Mouse (Mus musculus): ENCODE results near the gene Ankrd23. TPM values are rescaled to one million over a fixed set of nuclear protein-coding genes. Genes with fewer than 3 reads are reported as not detected.
"Not testable (repeated sequence)": the region's sequence is repeated elsewhere in the genome, so short reads cannot be mapped to it uniquely, and the experiment has no call there.

The Ankrd23 gene
- 16.3 and 19.5 TPM in 2 replicates for polyA plus RNA-seq (2015; fragmentation: Nextera tagmentation; extraction: Ambion mirVana)

DNA sequence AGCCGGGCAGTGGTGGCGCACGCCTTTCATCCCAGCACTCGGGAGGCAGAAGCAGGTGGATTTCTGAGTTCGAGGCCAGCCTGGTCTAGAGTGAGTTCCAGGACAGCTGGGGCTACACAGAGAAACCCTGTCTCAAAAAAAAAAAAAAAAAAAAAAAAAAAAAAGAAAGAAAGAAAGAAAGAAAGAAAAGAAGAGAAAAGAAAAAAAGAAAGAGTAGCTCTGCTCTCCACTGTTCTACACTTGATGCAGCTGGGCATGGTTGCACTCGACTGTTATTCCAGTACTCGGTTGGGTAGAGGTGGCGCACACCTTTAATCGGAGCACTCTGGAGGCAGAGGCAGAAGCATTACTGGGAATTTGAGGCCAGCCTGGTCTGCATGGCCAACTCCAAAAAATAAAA lies at the start of gene Ankrd23:
Ankrd23 (minus strand) TSS at position 101 of the 400 bp plus-strand sequence.
- 97% methylated on average over 9 of the region's 9 CpGs for WGBS
- H3K36me3 ChIP-seq, result peaks cover 42% of the 10 kb centered on the region
- not testable (repeated sequence) for H3K4me3 ChIP-seq; H3K27ac ChIP-seq; ATAC-seq (ENCODE audit: low FRiP score); H3K4me1 ChIP-seq (replicated peaks); H3K4me2 ChIP-seq; H3K9ac ChIP-seq; H3K9me3 ChIP-seq; H3K27me3 ChIP-seq

- no peak overlapping the region for H3K4me2 ChIP-seq
- 55% methylated on average over 4 of the region's 4 CpGs for WGBS
These were observed 49.6 kb upstream of the Ankrd23 start for GRCm38 (mm10) chr1:36586288-36586687.

GRCm38 (mm10) chr1:36583408-36584116 lies 46.9 kb upstream of the Ankrd23 start:
- WGBS, result 80% methylated on average over 8 of the region's 8 CpGs
- no peak for ATAC-seq (ENCODE audit: low FRiP score)
- H3K36me3 ChIP-seq, result no peaks in the 10 kb centered on the region

More at GRCm38 (mm10) chr1:36586288-36586687, 49.6 kb upstream of the Ankrd23 start:
- H3K4me1 ChIP-seq (replicated peaks), result peaks cover 31% of the 10 kb centered on the region
- ATAC-seq (ENCODE audit: low FRiP score), result no peak
- H3K9me3 ChIP-seq, result no peaks in the 10 kb centered on the region
- H3K4me3 ChIP-seq, result no peak overlapping the region
- no peak overlapping the region for H3K9ac ChIP-seq
- H3K27ac ChIP-seq, result no peak overlapping the region
- peaks cover 54% of the 10 kb centered on the region for H3K27me3 ChIP-seq
- H3K36me3 ChIP-seq, result no peaks in the 10 kb centered on the region

DNA sequence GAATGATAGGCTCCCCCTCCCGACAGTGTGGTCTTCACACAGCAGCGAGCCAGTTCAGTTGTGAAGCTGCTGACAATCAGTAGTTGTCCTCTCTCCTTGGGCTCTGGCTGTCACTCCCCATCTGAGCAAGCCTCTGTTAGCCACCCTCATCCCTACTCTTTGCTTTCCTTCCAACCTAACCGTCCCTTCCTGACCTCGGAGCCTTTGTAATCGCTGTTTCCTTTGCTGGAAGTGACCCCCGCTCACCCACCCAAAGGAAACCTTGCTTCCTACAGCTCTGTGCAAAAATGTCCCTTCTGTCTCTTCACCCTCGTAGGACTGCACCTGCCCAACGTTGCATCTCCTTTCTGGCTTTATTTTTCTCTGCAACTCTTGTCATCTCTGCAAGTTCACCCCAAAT lies 45.5 kb upstream of the Ankrd23 start:
- 71% methylated on average over 8 of the region's 8 CpGs for whole genome bisulfite sequencing
- H3K9me3 ChIP-seq, result no peaks in the 10 kb centered on the region
- no peaks in the 10 kb centered on the region for H3K36me3 ChIP-seq
- no peak overlapping the region for H3K9ac ChIP-seq
- H3K4me1 ChIP-seq (replicated peaks), result peaks cover 22% of the 10 kb centered on the region
- no peak overlapping the region for H3K27ac ChIP-seq
- no peak for ATAC-seq (ENCODE audit: low FRiP score)
- no peak overlapping the region for H3K4me2 ChIP-seq
- H3K4me3 ChIP-seq, result no peak overlapping the region
- H3K27me3 ChIP-seq, result peaks cover 55% of the 10 kb centered on the region

More at GRCm38 (mm10) chr1:36583408-36584116, 46.9 kb upstream of the Ankrd23 start:
- H3K27me3 ChIP-seq, result peaks cover 45% of the 10 kb centered on the region
- H3K4me2 ChIP-seq, result no peak overlapping the region
- peaks cover 27% of the 10 kb centered on the region for H3K4me1 ChIP-seq (replicated peaks)
- no peak overlapping the region for H3K27ac ChIP-seq
- H3K4me3 ChIP-seq, result no peak overlapping the region
- no peak overlapping the region for H3K9ac ChIP-seq
- H3K9me3 ChIP-seq, result no peaks in the 10 kb centered on the region

DNA sequence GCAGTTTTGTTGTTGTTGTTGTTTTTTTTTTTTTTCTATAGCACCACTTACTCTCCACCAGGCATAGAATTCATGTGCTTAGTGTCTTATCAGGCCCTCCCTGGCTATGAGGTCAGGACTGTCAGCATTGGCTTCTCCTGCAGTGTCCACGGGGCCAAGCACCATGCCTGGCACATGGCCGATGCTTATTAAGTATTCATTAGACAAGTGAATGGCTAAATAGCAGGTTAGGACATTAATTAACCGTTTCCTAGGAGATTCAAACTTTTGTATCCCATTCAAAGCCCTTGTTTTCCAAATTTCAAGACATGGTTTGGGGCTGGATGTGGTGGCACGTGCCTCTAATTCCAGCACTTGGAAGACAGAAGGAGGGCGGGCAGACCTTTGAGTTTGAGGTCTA lies 44.6 kb upstream of the Ankrd23 start:
- no peak overlapping the region for H3K4me2 ChIP-seq
- peak overlapping the region; percentile 92 for H3K27ac ChIP-seq
- no peak overlapping the region for H3K4me3 ChIP-seq
- 45% methylated on average over 5 of the region's 5 CpGs for WGBS
- H3K9me3 ChIP-seq, result no peaks in the 10 kb centered on the region
- peaks cover 58% of the 10 kb centered on the region for H3K27me3 ChIP-seq
- H3K4me1 ChIP-seq (replicated peaks), result peaks cover 22% of the 10 kb centered on the region
- H3K9ac ChIP-seq, result 0 out of 2 replicates have a peak overlapping the region, but pooled peaks have one; percentile 65
- H3K36me3 ChIP-seq, result no peaks in the 10 kb centered on the region
- no peak for ATAC-seq (ENCODE audit: low FRiP score)

- Histone ChIP-seq H3K4me3 (0 out of 2 replicates have a peak overlapping the region, but pooled peaks have one; percentile 2), H3K9me3 (no peaks in the 10 kb centered on the region), H3K4me1 (replicated peaks) (peaks cover 22% of the 10 kb centered on the region), H3K4me2 (peak overlapping the region; percentile 39), H3K27me3 (peaks cover 52% of the 10 kb centered on the region), H3K27ac (peak overlapping the region; percentile 92), H3K36me3 (no peaks in the 10 kb centered on the region), H3K9ac (peak overlapping the region; percentile 65)
- peak; percentile 87 for ATAC-seq (ENCODE audit: low FRiP score)
- 3% methylated on average over 17 of the region's 17 CpGs for WGBS
These were observed 43.9 kb upstream of the Ankrd23 start for GRCm38 (mm10) chr1:36580384-36581207.

DNA sequence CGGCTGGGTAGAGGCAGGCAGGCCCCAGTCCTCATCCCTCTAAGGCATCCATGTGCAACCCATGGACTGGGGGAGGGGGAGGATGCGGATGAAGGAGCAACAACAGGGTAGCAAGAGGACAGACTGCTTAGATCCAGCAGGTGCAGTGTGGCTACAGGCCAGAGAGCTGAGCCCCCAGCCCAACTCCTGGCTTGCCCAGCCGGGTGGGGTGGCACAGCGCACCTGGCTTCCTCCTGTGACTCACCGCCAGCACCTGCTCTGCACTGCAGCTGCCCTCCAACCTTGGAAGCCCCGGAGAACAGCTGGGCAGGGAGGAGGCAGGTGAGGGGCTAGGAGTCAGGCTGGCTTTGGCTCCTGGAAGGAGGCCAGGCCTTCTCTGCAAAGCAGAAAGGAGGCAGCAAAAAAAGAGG lies 43.3 kb upstream of the Ankrd23 start:
- 24% methylated on average over 6 of the region's 6 CpGs for WGBS
- Histone ChIP-seq H3K27ac (peak overlapping the region; percentile 92), H3K9me3 (no peaks in the 10 kb centered on the region), H3K36me3 (no peaks in the 10 kb centered on the region), H3K9ac (peak overlapping the region; percentile 65), H3K27me3 (peaks cover 48% of the 10 kb centered on the region), H3K4me2 (peak overlapping the region; percentile 39), H3K4me1 (replicated peaks) (peaks cover 22% of the 10 kb centered on the region), H3K4me3 (no peak overlapping the region)
- peak; percentile 65 for ATAC-seq (ENCODE audit: low FRiP score)

GRCm38 (mm10) chr1:36576991-36577675 lies 40.5 kb upstream of the Ankrd23 start:
- no peaks in the 10 kb centered on the region for H3K9me3 ChIP-seq
- 72% methylated on average over 6 of the region's 6 CpGs for WGBS
- peaks cover 33% of the 10 kb centered on the region for H3K4me1 ChIP-seq (replicated peaks)
- no peak overlapping the region for H3K27ac ChIP-seq
- ATAC-seq (ENCODE audit: low FRiP score), result no peak
- no peak overlapping the region for H3K4me2 ChIP-seq
- no peak overlapping the region for H3K9ac ChIP-seq
- H3K36me3 ChIP-seq, result no peaks in the 10 kb centered on the region
- H3K27me3 ChIP-seq, result peaks cover 29% of the 10 kb centered on the region
- no peak overlapping the region for H3K4me3 ChIP-seq

- Histone ChIP-seq H3K4me1 (replicated peaks) (peaks cover 21% of the 10 kb centered on the region), H3K9ac (no peak overlapping the region), H3K27ac (no peak overlapping the region), H3K9me3 (no peaks in the 10 kb centered on the region), H3K36me3 (no peaks in the 10 kb centered on the region), H3K4me2 (no peak overlapping the region), H3K27me3 (peaks cover 30% of the 10 kb centered on the region), H3K4me3 (no peak overlapping the region)
- WGBS, result 75% methylated on average over 6 of the region's 6 CpGs
- no peak for ATAC-seq (ENCODE audit: low FRiP score)
These were observed 38.7 kb upstream of the Ankrd23 start for GRCm38 (mm10) chr1:36575347-36575746.

DNA sequence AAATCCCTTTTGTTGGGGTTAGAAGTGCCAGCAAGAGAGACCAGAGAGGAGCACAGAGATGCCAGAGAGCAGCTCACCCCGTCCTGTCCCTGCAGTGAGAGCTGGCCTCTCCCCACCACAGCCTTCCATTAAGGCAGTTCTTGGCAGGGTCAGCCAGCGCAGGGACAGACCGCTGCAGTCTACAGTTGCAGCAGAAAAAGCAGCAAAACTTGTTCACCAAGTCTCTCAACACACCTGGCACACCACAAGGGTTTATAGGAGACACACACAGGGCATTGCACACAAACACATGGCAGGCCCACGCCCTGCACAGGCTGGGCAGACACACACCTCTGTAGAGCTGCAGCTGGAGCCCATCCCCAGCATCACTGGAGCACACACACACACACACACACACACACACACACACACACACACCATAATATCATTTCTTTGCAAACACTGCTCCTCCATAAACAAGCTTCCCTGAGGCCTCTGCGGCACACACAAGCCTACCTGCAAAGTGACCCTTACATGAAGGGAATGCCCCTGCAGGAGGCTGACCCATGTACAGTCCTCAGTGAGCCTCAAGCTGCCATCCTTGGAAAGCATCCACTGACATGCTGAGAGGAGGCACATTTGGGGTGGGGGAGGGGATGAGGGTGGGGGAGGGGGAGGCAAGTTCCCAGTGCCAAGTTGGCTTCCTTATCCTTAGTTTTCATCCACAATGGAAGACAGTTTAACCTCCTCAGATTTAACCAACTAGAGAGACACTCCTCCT lies 37.7 kb upstream of the Ankrd23 start:
- Histone ChIP-seq H3K9ac (no peak overlapping the region; the same call in 1 of the 2 replicates), H3K4me2 (no peak overlapping the region), H3K36me3 (no peaks in the 10 kb centered on the region), H3K4me3 (no peak overlapping the region), H3K27me3 (peaks cover 34% of the 10 kb centered on the region), H3K4me1 (replicated peaks) (peaks cover 15% of the 10 kb centered on the region), H3K9me3 (no peaks in the 10 kb centered on the region), H3K27ac (peak overlapping the region; percentile 12; the same call in 1 of the 2 replicates)
- 75% methylated on average over 5 of the region's 5 CpGs for WGBS
- no peak for ATAC-seq (ENCODE audit: low FRiP score)

DNA sequence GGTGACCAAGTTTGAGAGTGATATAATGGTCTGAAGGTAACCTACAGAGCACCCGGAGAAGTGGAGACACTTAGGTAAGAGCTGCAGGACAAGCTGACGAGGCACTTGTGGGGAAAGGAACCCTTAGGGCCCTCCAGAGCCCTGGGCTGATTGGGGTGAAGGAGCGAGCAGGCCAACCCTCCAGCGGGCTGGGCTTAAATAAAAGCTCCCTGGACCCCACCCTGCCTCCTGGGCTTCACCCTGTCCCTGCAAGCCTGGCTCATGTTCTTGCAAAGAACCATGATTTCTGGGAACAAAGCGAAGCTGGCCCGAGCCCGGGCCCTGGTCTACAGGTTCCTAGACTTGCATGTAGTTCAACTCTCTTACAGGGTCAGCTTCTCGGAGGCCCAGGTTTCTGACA lies 36.8 kb upstream of the Ankrd23 start:
- Histone ChIP-seq H3K27ac (no peak overlapping the region), H3K4me2 (no peak overlapping the region), H3K9ac (no peak overlapping the region), H3K27me3 (peaks cover 34% of the 10 kb centered on the region), H3K4me3 (no peak overlapping the region), H3K4me1 (replicated peaks) (peaks cover 15% of the 10 kb centered on the region), H3K9me3 (no peaks in the 10 kb centered on the region), H3K36me3 (no peaks in the 10 kb centered on the region)
- 87% methylated on average over 8 of the region's 8 CpGs for WGBS
- no peak for ATAC-seq (ENCODE audit: low FRiP score)
